In genomic region chr16:94956410-94956809, GRCm38 (mm10) we compare ENCODE assay signal across 21 mouse cellular contexts. TPM values are rescaled to one million over a fixed set of nuclear protein-coding genes. Genes with fewer than 3 reads are reported as not detected.
DNase-seq lines count a peak whose midpoint lies in the region; TF ChIP-seq lines count a peak whose summit lies in the region.
"Had no signal": no experiment of that assay in that cellular context is flagged by ENCODE, and none has a peak within 500 bp of the region (broad histone marks: within the 10 kb centered on the region; RNA-seq: fewer than 3 reads in every experiment).

No protein-coding gene starts in this region.

- H3K9ac ChIP-seq in CH12.LX (ENCODE audit: insufficient read depth, low read depth): no peak overlapping the region
- H3K9ac ChIP-seq: heart, embryonic 12.5 days; hindbrain, embryonic 13.5 days; liver, postnatal 0 days; midbrain, embryonic 13.5 days had no signal

- 0 out of 2 replicates have a peak, but pooled peaks have one; percentile 15 for TF ChIP-seq EP300 in CH12.LX (IDR thresholded peaks at IDR 0.05; ENCODE audit: low read length)

- H3K27me3 ChIP-seq in CH12.LX (replicated peaks): no peaks in the 10 kb centered on the region
- H3K27me3 ChIP-seq: heart, embryonic 12.5 days; hindbrain, embryonic 13.5 days; midbrain, embryonic 13.5 days had no signal

- no peaks in the 10 kb centered on the region for H3K36me3 ChIP-seq in CH12.LX (replicated peaks in 1 of 2; ENCODE audit: control insufficient read depth in 1 of 2, insufficient read depth in 1 of 2, low read length in 1 of 2)
- H3K36me3 ChIP-seq: heart, embryonic 12.5 days; hindbrain, embryonic 13.5 days; limb, embryonic 10.5 days; midbrain, embryonic 13.5 days had no signal

- TF ChIP-seq CTCF in CH12.LX (conservative IDR thresholded peaks at IDR 0.05 in 1 of 2, IDR thresholded peaks at IDR 0.05 in 1 of 2; ENCODE audit: low read depth in 2 of 2, low read length in 2 of 2): no peak

- in situ Hi-C loops in CH12.LX (cut with MboI; ENCODE audit: low pct_ligation_motif_present, low pct_unique_long_range_greater_than_20kb, low sequenced_read_pairs): no loop called here

- H3K4me1 ChIP-seq in CH12.LX (ENCODE audit: control insufficient read depth in 1 of 2, insufficient read depth in 2 of 2): peaks cover 0 to 33% of the 10 kb centered on the region in 2 experiments; a peak in 3 of 4 replicates
- H3K4me1 ChIP-seq: heart, embryonic 12.5 days; hindbrain, embryonic 13.5 days; midbrain, embryonic 13.5 days had no signal

- H3K4me2 ChIP-seq in CH12.LX (ENCODE audit: insufficient read depth, low read depth, poor library complexity, severe bottlenecking): no peak overlapping the region
- H3K4me2 ChIP-seq: heart, embryonic 12.5 days; hindbrain, embryonic 13.5 days; midbrain, embryonic 13.5 days had no signal

- dilution Hi-C loops in CH12.LX (cut with MboI; ENCODE audit: extremely low pct_ligation_motif_present, extremely low pct_unique_long_range_greater_than_20kb, low sequenced_read_pairs): no loop called here

- DNase-seq in 416B (ENCODE audit: low read depth) (peak; percentile 68), CH12.LX (ENCODE audit: extremely low read depth) (peak; percentile 13)
- peak; percentile 61 to 70 for DNase-seq in cerebellum, adult 18-20 months
- DNase-seq in cerebellum, postnatal 36 days: peak; percentile 46 to 57
- DNase-seq in right cerebral cortex, postnatal 14 days: no peak
- no peak for DNase-seq in urinary bladder, adult 2 months (ENCODE audit: low spot score)
- DNase-seq in lung, postnatal 4 days: no peak
- DNase-seq: adrenal gland, postnatal 10 days; heart, postnatal 14 days; kidney, adult 9 months; kidney, postnatal 36 days; liver, postnatal 0 days had no signal

- TF ChIP-seq POLR2A in CH12.LX (IDR thresholded peaks at IDR 0.05; ENCODE audit: low read depth, low read length): no peak

- H3K27ac ChIP-seq in CH12.LX (ENCODE audit: insufficient read depth, low read depth): no peak overlapping the region
- H3K27ac ChIP-seq: hindbrain, embryonic 13.5 days; limb, embryonic 10.5 days; midbrain, embryonic 13.5 days; stomach, postnatal 0 days had no signal

- H3K4me3 ChIP-seq in CH12.LX (replicated peaks in 1 of 3; ENCODE audit: low read depth in 2 of 3, low read length in 2 of 3, poor library complexity in 1 of 3): no peak overlapping the region
- H3K4me3 ChIP-seq: heart, embryonic 12.5 days; hindbrain, embryonic 13.5 days; limb, embryonic 10.5 days; midbrain, embryonic 13.5 days; myocyte had no signal

- TF ChIP-seq RAD21 in CH12.LX (IDR thresholded peaks at IDR 0.05; ENCODE audit: low read depth, low read length): no peak

- H3K79me2 ChIP-seq in CH12.LX (replicated peaks; ENCODE audit: control insufficient read depth, extremely low read depth, insufficient read depth, poor library complexity, severe bottlenecking): no peaks in the 10 kb centered on the region

- no peaks in the 10 kb centered on the region for H3K9me3 ChIP-seq in CH12.LX (replicated peaks; ENCODE audit: low read length)
- H3K9me3 ChIP-seq: heart, embryonic 12.5 days; hindbrain, embryonic 13.5 days; limb, embryonic 10.5 days; midbrain, embryonic 13.5 days had no signal

TF ChIP-seq in CH12.LX, 34 proteins besides CTCF, POLR2A, EP300 and RAD21:
- TF ChIP-seq RCOR1 (conservative IDR thresholded peaks at IDR 0.05; ENCODE audit: low read depth, low read length) (no peak), SIN3A (IDR thresholded peaks at IDR 0.05; ENCODE audit: low read length) (no peak), CHD1 (IDR thresholded peaks at IDR 0.05; ENCODE audit: low read depth, low read length) (no peak), UBTF (IDR thresholded peaks at IDR 0.05; ENCODE audit: low read depth, low read length) (no peak), BHLHE40 (IDR thresholded peaks at IDR 0.05; ENCODE audit: low read depth, low read length) (no peak), MAFK (IDR thresholded peaks at IDR 0.05; ENCODE audit: insufficient replicate concordance, low read length) (peak; percentile 75; the same call in 1 of the 2 replicates), NELFE (IDR thresholded peaks at IDR 0.05; ENCODE audit: low read depth, low read length) (no peak)

RNA-seq across cellular contexts. Expression of gene Kcnj6, which starts 41.1 kb away (rescaled TPM):
- not detected in 2 replicates for total RNA-seq in CH12.LX (2012; rRNA removed)
- total RNA-seq in CH12.LX (2014; rRNA removed): not detected in 2 replicates
- not detected in 2 replicates for polyA plus RNA-seq in CH12.LX (2012; ENCODE audit: insufficient read length, low read depth)
- not detected in 2 replicates for polyA plus RNA-seq in urinary bladder, adult 2 months (2012; rRNA removed)
- total RNA-seq: granulocyte monocyte progenitor cell, adult 5-6 weeks; heart, postnatal 14 days; liver, adult 2 months had no signal
- polyA plus RNA-seq: activated CD4-positive, CD25-positive, alpha-beta regulatory T cell, adult 4 months; limb, embryonic 10.5 days; liver, adult 2 months; liver, postnatal 0 days; myocyte; stomach, postnatal 0 days had no signal

Comparison
In these comparisons a context has a peak if more than half of its experiments do, and no peak if none do; other contexts are left out.
1. DNase-seq: peak in 416B (single experiment), CH12.LX (single experiment), cerebellum, adult 18-20 months (2 of 2) and cerebellum, postnatal 36 days (2 of 2); none in right cerebral cortex, postnatal 14 days (single experiment), urinary bladder, adult 2 months (single experiment) and lung, postnatal 4 days (0 of 2).